Mouse (Mus musculus) stomach, postnatal 0 days (tissue): ENCODE measurements around the gene Prph2. TPM values are rescaled to one million over a fixed set of nuclear protein-coding genes. Genes with fewer than 3 reads are reported as not detected.
A peak's percentile ranks its signal among the peaks of the same experiment; 100 is the strongest.

Experiments used
- ATAC-seq: fragments of 200-750 bp; cut with Nextera tagmentation; 2 replicates; pipeline ENCODE4 v1.8.0; 2017; ENCODE audit not compliant: low FRiP score, low TSS enrichment
- DNase-seq: peaks from one replicate; pipeline ENCODE4 v3.0.0-alpha.2; 2016; ENCODE audit warnings: low spot score
- H3K27ac ChIP-seq: fragments of 300-500 bp; sonication (generic); replicated peaks from 2 replicates; pipeline ENCODE4 v1.5.1; 2014; ENCODE audit warnings: mild to moderate bottlenecking, control low read depth
- H3K27me3 ChIP-seq: fragments of 300-500 bp; sonication (generic); 2 replicates; pipeline ENCODE4 v1.6.1; 2014; ENCODE audit warnings: low read length; ENCODE audit not compliant: control insufficient read depth, insufficient read depth
- H3K36me3 ChIP-seq: fragments of 300-500 bp; sonication (generic); 2 replicates; pipeline ENCODE4 v1.6.1; 2014; ENCODE audit warnings: low read length, mixed read lengths; ENCODE audit not compliant: control insufficient read depth, insufficient read depth
- H3K4me1 ChIP-seq: fragments of 300-500 bp; sonication (generic); replicated peaks from 2 replicates; pipeline ENCODE4 v1.6.1; 2014; ENCODE audit warnings: antibody characterized with exemption; ENCODE audit not compliant: control insufficient read depth, insufficient read depth
- H3K4me2 ChIP-seq: fragments of 300-500 bp; sonication (generic); replicated peaks from 2 replicates; pipeline ENCODE4 v1.6.1; 2014; ENCODE audit warnings: low read depth, mild to moderate bottlenecking, control low read depth, moderate library complexity
- H3K4me3 ChIP-seq: fragments of 300-500 bp; sonication (generic); 2 replicates; pipeline ENCODE4 v1.5.1; 2014; ENCODE audit warnings: low read depth, low read length, control low read depth
- H3K9ac ChIP-seq: fragments of 300-500 bp; sonication (generic); 2 replicates; pipeline ENCODE4 v1.6.1; 2014; ENCODE audit warnings: mild to moderate bottlenecking, low read length, control low read depth, mixed read lengths
- H3K9me3 ChIP-seq: fragments of 300-500 bp; sonication (generic); 2 replicates; pipeline ENCODE4 v1.6.1; 2016; ENCODE audit warnings: low read length; ENCODE audit not compliant: control insufficient read depth
- CTCF ChIP-seq: IDR thresholded peaks from 2 replicates; pipeline ENCODE4 v1.5.1; 2016; ENCODE audit warnings: antibody characterized with exemption, low read depth, mild to moderate bottlenecking, moderate library complexity
- EP300 ChIP-seq: optimal IDR thresholded peaks from 2 replicates; pipeline ENCODE3; 2016; ENCODE audit warnings: antibody characterized with exemption
- WGBS: fragments of 180-500 bp; shearing (Covaris S2); extraction: QIAGEN DNeasy Blood & Tissue Kit; methylation state at CpG from one replicate; pipeline ENCODE4 v1.1.7; 2014; 5-methylcytosine and 5-hydroxymethylcytosine counted together
- polyA plus RNA-seq: library from polyadenylated mRNA; unstranded; fragments of >200 nt; fragmentation: Nextera tagmentation; extraction: Ambion mirVana; gene quantifications from 2 replicates; pipeline ENCODE4 v1.2.1, GENCODE M21; 2015

Gene Prph2
- polyA plus RNA-seq, 1 experiment from 2014 or later = not detected

DNA sequence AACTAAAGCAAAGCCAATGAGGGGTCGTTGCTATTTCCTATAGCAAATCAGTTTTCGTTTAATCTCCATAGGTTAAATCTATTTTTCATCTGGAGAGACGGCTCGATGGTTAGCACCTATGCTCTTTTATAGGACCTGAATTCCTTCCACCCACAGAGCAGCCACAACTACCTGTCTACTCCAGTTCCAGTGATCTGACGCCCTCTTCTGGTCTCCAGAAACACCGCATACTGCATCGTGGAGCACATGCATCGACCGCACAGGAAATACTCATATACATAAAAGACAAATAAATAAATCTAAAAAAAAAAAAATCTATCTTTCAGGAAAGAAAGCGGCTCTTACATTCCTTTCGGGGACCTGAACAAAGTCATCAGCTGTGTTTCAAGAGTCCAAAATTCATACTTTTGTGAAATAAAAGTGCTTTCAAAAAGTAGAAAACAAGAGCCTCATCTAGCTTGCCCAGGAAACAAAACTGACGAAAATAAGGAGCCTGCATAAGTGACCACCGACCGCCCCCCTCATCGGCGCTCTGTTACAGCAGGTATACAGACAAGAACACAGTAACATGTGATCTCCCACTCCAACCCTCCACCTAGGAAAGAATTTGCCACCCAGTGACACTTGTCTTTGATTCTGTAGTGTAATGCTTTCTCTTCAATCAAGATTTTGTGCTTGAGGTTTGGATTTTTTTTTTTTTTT is 21.6 kb upstream of the Prph2 start:
- Histone ChIP-seq H3K9me3 (no peaks in the 10 kb centered on the region), H3K4me1 (peaks cover 12% of the 10 kb centered on the region), H3K36me3 (no peaks in the 10 kb centered on the region), H3K27me3 (no peaks in the 10 kb centered on the region), H3K4me2 (peak overlapping the region; percentile 61), H3K4me3 (peak overlapping the region; percentile 83), H3K27ac (peak overlapping the region; percentile 94), H3K9ac (peak overlapping the region; percentile 63)
- ATAC-seq (no peak), DNase-seq (peak; percentile 58)
- WGBS = 39% methylated on average over 16 of the region's 16 CpGs
- TF ChIP-seq CTCF (peak; percentile 82), EP300 (no peak)

DNA sequence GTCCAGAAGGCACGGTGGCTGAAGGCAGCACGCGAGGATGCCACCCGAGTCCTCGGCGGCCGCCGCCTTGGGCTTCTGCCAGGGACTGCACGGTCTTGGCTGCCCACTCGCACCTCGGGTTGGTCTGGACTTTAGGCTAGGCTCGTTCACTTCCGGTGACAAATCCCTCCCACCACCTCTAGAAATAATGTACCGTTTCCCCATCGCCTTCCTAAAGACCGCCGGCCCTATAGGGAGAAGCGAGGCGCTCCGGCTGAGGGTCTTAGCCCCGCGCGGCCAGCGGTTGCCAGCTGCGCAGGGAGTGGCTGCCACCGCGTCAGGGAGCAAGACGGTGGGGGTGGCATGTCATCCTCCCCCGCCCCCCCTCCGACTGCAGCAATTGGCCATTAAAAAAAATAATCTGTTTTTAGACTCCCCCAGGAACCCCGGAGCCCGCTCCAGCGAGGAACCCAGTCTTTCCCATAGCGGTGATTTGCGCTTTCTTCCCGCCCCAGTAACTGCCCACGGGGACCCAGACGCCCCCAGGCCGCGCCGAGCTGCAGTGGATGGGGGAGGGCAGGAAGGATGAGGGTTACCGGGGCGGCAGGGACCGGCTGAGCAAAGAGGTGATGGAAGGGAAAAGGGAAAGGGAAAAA is 20.7 kb upstream of the Prph2 start:
- TF ChIP-seq CTCF = no peak
- TF ChIP-seq EP300 = no peak
- ATAC-seq (peak; percentile 36), DNase-seq (peak; percentile 81)
- Histone ChIP-seq H3K27ac (peak overlapping the region; percentile 94), H3K27me3 (no peaks in the 10 kb centered on the region), H3K9ac (peak overlapping the region; percentile 63), H3K36me3 (no peaks in the 10 kb centered on the region), H3K4me3 (peak overlapping the region; percentile 83), H3K9me3 (no peaks in the 10 kb centered on the region), H3K4me1 (peaks cover 12% of the 10 kb centered on the region), H3K4me2 (peak overlapping the region; percentile 61)
- WGBS = under 1% methylated on average over 44 of the region's 44 CpGs

DNA sequence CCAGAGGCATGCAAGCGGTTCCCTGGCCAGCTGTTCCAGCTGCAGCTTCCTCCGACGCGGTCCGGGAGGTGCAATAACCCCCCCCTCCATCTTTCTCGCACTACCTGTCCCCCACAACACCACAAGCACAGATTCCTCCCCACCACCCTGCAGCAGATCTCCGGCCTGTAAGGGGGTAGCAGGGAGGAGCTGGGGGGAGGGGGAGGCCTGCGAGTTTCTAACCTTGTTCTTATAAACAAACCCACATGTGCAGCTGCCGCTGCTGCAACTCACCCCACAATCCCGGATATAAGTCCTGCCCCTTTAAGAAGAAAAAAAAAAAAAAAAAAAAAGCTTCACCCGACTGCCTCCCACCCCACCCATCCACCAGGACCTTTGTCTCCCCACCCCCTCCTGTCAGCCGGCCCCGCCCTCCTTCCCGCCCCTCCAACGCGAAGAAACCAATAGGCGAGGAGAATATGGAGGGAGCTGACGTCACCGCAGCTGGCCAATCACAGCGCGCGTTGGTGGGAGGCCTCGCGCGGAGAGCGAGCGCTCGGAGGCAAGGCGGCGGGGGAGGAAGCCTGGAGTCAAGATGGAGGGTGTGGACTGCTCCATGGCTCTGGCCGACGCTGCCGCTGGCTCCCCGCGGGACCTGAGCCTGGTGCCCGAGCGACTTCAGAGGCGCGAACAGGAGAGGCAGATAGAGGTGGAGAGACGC is 20.0 kb upstream of the Prph2 start, which contains the start of gene Tbcc:
Gene Tbcc, plus strand, starts transcription at position 569 of the 700 bp plus-strand sequence.
- TF ChIP-seq CTCF (no peak), EP300 (no peak)
- Histone ChIP-seq H3K9me3 (no peaks in the 10 kb centered on the region), H3K27me3 (no peaks in the 10 kb centered on the region), H3K4me3 (peak within 1 kb of the TSS; percentile 83), H3K36me3 (no peaks in the 10 kb centered on the region), H3K9ac (peak within 1 kb of the TSS; percentile 90), H3K4me1 (peaks cover 12% of the 10 kb centered on the region), H3K27ac (peak within 1 kb of the TSS; percentile 94), H3K4me2 (peak within 1 kb of the TSS; percentile 96)
- ATAC-seq = peak; percentile 92
- peak; percentile 99 for DNase-seq
- WGBS = under 1% methylated on average over 39 of the region's 40 CpGs

DNA sequence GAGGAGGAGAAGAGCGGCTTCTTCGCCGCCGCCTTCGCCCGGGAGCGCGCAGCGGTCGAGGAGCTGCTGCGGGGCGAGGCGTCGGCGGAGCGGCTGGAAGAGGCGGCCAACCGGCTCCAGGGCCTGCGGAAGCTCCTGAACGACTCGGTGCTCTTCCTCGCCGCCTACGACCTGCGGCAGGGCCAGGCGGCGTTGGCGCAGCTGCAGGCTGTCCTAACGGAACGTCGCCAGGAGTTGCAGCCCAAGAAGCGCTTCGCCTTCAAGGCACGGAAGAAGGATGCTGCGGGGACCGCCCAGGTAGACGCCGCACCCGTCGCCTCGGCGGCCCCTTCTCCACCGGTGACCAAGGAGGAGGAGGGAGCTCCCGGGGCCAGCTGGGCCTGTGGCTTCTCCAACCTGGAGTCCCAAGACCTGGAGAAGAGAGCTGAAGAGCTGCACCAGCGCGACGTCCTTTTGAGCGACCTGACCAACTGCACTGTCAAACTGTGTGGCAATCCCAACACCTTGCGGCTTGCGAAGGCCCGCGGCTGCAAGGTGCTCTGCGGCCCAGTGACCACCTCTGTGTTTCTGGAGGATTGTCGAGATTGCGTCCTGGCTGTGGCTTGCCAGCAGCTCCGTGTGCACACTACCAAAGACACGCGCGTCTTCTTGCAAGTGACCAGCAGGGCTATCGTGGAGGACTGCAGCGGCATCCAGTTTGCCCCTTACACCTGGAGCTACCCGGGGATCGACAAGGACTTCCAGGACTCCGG is 19.2 kb upstream of the Prph2 start:
- WGBS = 1% methylated on average over 59 of the region's 64 CpGs
- no peaks in the 10 kb centered on the region for H3K36me3 ChIP-seq
- DNase-seq = peak; percentile 61
- H3K4me1 ChIP-seq = peaks cover 12% of the 10 kb centered on the region
- H3K27me3 ChIP-seq = no peaks in the 10 kb centered on the region
- peak overlapping the region; percentile 96 for H3K4me2 ChIP-seq
- TF ChIP-seq EP300 = no peak
- peak; percentile 32; the same call in 1 of the 2 replicates for TF ChIP-seq CTCF
- ATAC-seq = peak; percentile 24
- H3K27ac ChIP-seq = peak overlapping the region; percentile 91
- peak overlapping the region; percentile 83 for H3K4me3 ChIP-seq
- H3K9me3 ChIP-seq = no peaks in the 10 kb centered on the region
- H3K9ac ChIP-seq = peak overlapping the region; percentile 90

DNA sequence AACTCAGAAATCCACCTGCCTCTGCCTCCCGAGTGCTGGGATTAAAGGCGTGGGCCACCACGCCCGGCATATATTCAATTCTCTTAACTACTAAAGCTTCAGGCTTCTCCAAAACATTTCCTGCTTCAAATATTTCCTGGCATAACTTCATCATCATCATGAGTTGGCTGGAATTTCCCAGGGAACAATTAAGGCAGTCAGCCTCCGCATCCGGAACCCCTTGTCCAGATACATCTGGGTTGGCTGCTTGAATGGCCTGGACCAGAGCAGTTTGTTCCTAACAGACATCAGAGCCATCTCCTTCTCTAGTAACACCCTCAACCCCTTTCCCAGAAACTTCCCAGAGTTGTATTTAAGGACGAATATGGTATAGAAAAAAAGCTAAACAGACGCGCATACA is 14.8 kb upstream of the Prph2 start:
- Histone ChIP-seq H3K4me1 (peaks cover 14% of the 10 kb centered on the region), H3K36me3 (no peaks in the 10 kb centered on the region), H3K27me3 (no peaks in the 10 kb centered on the region), H3K4me2 (no peak overlapping the region), H3K9ac (no peak overlapping the region), H3K9me3 (no peaks in the 10 kb centered on the region), H3K4me3 (no peak overlapping the region), H3K27ac (no peak overlapping the region)
- TF ChIP-seq CTCF = no peak
- no peak for TF ChIP-seq EP300
- no peak for ATAC-seq
- DNase-seq = no peak
- 81% methylated on average over 9 of the region's 9 CpGs for WGBS
